Mouse (Mus musculus) cortical plate, adult 2 months (tissue): ENCODE measurements around the gene Gm49486.

Experiments used
- CTCF ChIP-seq: fragments of 200-500 bp; IDR thresholded peaks from 2 replicates; pipeline ENCODE4 v1.5.1; 2011; ENCODE audit warnings: mild to moderate bottlenecking, control low read depth, low read length; ENCODE audit not compliant: insufficient read depth; ENCODE audit errors: extremely low read depth
- POLR2A ChIP-seq: fragments of 200-500 bp; IDR thresholded peaks from 2 replicates; pipeline ENCODE4 v1.6.1; 2011; ENCODE audit warnings: mild to moderate bottlenecking, low read length, control low read depth; ENCODE audit not compliant: insufficient read depth; ENCODE audit errors: extremely low read depth

DNA sequence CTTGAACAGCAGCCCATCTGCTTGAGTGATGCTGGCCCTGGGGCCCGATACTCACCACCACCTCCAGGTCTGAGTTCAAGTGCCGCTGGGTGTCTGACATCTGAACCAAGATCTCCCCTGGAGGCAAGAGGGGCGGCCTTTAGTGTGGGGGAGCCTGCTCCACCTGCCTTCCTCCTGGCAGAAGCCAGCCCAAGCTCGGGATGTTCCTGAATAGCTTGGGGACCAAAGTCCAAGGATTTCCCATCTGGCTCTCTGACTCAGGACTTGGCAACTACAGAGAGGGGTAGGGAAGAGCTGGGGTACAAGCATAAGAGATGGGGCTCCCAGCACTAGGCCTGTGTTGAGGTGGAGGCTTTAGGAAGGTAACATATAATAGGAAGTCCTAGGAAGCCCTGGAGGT, 54.2 kb downstream of the Gm49486 start:
- no peak for TF ChIP-seq POLR2A
- no peak for TF ChIP-seq CTCF
